Mouse (Mus musculus): ENCODE results near the gene Tmem209.

- TF ChIP-seq CTCF (IDR thresholded peaks at IDR 0.05; ENCODE audit: insufficient read depth, low read depth, low read length), result no peak
- peak; percentile 85 for TF ChIP-seq POLR2A (IDR thresholded peaks at IDR 0.05; ENCODE audit: insufficient read depth, low read depth, low read length)
Measured at GRCm38 (mm10) chr6:30509265-30510239, at the start of gene Tmem209, which contains the start of gene Ssmem1.
